Mouse (Mus musculus) liver, embryonic 13.5 days (tissue): Measurements from ENCODE around the gene Bcl11b. TPM values are rescaled to one million over a fixed set of nuclear protein-coding genes. Genes with fewer than 3 reads are reported as not detected.
A peak's percentile ranks its signal among the peaks of the same experiment; 100 is the strongest.

Experiments used
- ATAC-seq: fragments of 200-750 bp; cut with Nextera tagmentation; 2 replicates; pipeline ENCODE4 v1.8.0; 2017; ENCODE audit warnings: low read depth, mild to moderate bottlenecking, moderate number of reproducible peaks, moderate library complexity
- DNase-seq: peaks from one replicate; pipeline ENCODE4 v3.0.0; 2022
- H3K27ac ChIP-seq: fragments of 300-500 bp; sonication (generic); 2 replicates; pipeline ENCODE4 v1.5.1; 2015; ENCODE audit warnings: moderate library complexity, mild to moderate bottlenecking, inconsistent platforms
- H3K27me3 ChIP-seq: fragments of 300-500 bp; sonication (generic); 2 replicates; pipeline ENCODE4 v1.6.1; 2015; ENCODE audit warnings: mild to moderate bottlenecking, inconsistent platforms
- H3K36me3 ChIP-seq: fragments of 300-500 bp; sonication (generic); 2 replicates; pipeline ENCODE4 v1.6.1; 2015; ENCODE audit warnings: mild to moderate bottlenecking, inconsistent platforms
- H3K4me1 ChIP-seq: fragments of 300-500 bp; sonication (generic); replicated peaks from 2 replicates; pipeline ENCODE4 v1.6.1; 2015; ENCODE audit warnings: inconsistent platforms
- H3K4me2 ChIP-seq: fragments of 300-500 bp; sonication (generic); 2 replicates; pipeline ENCODE4 v1.6.1; 2015; ENCODE audit warnings: inconsistent platforms, mild to moderate bottlenecking, moderate library complexity
- H3K4me3 ChIP-seq: fragments of 300-500 bp; sonication (generic); replicated peaks from 2 replicates; pipeline ENCODE4 v1.5.1; 2015; ENCODE audit warnings: mild to moderate bottlenecking, inconsistent platforms
- H3K9ac ChIP-seq: fragments of 300-500 bp; sonication (generic); 2 replicates; pipeline ENCODE4 v1.6.1; 2015; ENCODE audit warnings: mild to moderate bottlenecking, inconsistent platforms
- H3K9me3 ChIP-seq: fragments of 300-500 bp; sonication (generic); replicated peaks from 2 replicates; pipeline ENCODE4 v1.6.1; 2016; ENCODE audit warnings: inconsistent platforms
- WGBS: fragments of 180-500 bp; shearing (Covaris S2); methylation state at CpG from one replicate; pipeline ENCODE4 v1.1.7; 2015; ENCODE audit not compliant: insufficient replicate concordance; 5-methylcytosine and 5-hydroxymethylcytosine counted together
- polyA plus RNA-seq: library from polyadenylated mRNA; unstranded; fragments of >200 nt; fragmentation: Nextera tagmentation; extraction: Ambion mirVana; gene quantifications from 2 replicates; pipeline ENCODE4 v1.2.1, GENCODE M21; 2015

The Bcl11b gene
- polyA plus RNA-seq, 1 experiment from 2014 or later = 0.08 TPM

DNA sequence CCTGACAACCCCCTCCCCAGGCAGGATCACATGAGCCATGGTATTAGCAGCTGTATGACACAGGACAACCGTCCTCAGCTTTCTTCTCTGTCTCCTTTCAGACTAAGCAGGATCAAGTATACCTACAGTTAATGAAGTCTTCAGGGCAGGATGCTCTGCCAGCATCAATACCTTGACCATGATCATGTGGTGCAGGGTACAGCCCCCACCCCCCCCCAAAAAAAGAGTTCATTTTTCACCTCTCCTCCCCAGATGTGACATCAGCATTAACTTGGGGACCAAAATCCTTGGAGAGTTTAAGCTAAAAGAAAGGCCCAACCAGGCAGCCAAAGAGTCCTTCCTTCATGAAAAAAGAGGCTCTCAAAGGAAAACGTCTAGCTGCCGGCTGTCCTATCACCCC lies 6.2 kb downstream of the Bcl11b start:
- Histone ChIP-seq H3K9me3 (no peaks in the 10 kb centered on the region), H3K27ac (no peak overlapping the region), H3K4me2 (no peak overlapping the region), H3K36me3 (no peaks in the 10 kb centered on the region), H3K4me3 (no peak overlapping the region), H3K27me3 (peaks cover 55% of the 10 kb centered on the region), H3K9ac (no peak overlapping the region), H3K4me1 (0 out of 2 replicates have a peak, but pooled peaks cover 2% of the 10 kb centered on the region)
- WGBS = 36% methylated on average over 3 of the region's 3 CpGs
- DNase-seq (no peak), ATAC-seq (no peak)

DNA sequence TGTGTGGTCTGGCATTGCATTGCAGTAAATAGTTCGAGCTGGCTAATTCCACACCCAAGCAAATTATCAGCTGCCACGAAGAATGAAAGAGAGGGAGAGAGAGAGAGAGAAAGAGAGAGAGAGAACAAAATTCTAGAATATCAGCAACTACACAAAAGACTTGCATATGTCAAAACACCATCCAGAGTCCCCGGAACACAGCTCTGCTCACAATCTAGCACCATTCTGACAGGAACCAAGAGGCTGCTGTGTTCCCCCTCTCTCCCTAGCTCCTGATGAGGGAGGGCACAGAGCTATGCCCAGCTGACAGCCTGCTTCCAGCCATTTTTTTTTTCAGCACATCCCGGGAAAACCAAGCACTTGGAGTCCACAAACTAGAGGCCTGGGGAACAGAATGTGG lies 6.6 kb downstream of the Bcl11b start:
- Histone ChIP-seq H3K4me1 (no peaks in the 10 kb centered on the region), H3K9me3 (no peaks in the 10 kb centered on the region), H3K4me2 (no peak overlapping the region), H3K4me3 (no peak overlapping the region), H3K9ac (no peak overlapping the region), H3K36me3 (no peaks in the 10 kb centered on the region), H3K27ac (no peak overlapping the region), H3K27me3 (peaks cover 50% of the 10 kb centered on the region)
- DNase-seq (no peak), ATAC-seq (no peak)
- 44% methylated on average over 4 of the region's 4 CpGs for WGBS

DNA sequence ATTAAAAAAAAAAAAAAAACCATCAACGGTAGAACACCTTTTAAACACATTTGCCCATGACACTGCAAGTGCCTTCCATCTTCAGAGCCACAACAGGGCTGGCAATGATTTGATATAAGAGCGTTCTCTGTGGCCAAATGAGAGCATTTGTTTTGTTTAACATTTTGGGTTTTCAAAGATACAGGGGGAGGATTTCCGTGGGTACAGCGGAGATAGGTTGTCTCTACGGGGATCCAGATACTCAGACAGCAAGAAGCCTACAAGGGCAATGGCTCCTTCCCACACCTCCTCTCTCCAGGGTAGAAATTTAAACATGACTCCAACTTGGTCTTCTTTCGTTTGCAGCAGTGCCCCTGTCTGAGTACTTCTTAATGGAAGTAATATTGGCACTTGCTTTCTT lies 7.2 kb downstream of the Bcl11b start:
- ATAC-seq (no peak), DNase-seq (no peak)
- H3K4me1 ChIP-seq = no peaks in the 10 kb centered on the region

DNA sequence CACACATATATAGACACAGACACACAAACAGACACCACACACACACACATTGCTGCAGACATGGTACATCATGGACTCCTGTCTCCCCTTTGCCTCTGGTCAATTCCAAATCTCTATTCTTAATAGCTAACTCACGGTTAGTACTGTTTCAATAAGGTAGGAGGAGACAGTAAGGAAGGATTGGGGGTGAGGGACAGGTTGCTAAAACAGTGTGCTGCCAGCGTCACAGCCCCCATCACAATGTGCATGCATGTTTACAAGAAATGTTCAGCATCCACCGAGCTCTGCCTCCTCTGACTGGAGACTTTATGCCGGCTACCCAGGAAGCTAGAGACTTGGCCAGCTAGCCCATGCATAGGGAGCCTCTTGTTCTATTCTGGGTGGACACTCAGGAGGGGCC lies 9.0 kb downstream of the Bcl11b start:
- 50% methylated on average over 4 of the region's 4 CpGs for WGBS
- no peaks in the 10 kb centered on the region for H3K4me1 ChIP-seq
- ATAC-seq = no peak
- no peaks in the 10 kb centered on the region for H3K9me3 ChIP-seq
- H3K27me3 ChIP-seq = peaks cover 32% of the 10 kb centered on the region
- H3K4me2 ChIP-seq = no peak overlapping the region
- no peak overlapping the region for H3K27ac ChIP-seq
- H3K36me3 ChIP-seq = no peaks in the 10 kb centered on the region
- H3K4me3 ChIP-seq = no peak overlapping the region
- no peak overlapping the region for H3K9ac ChIP-seq
- DNase-seq = no peak

More for the DNA sequence above, 7.2 kb downstream of the Bcl11b start:
- Histone ChIP-seq H3K9ac (no peak overlapping the region), H3K4me3 (no peak overlapping the region), H3K27ac (no peak overlapping the region), H3K36me3 (no peaks in the 10 kb centered on the region), H3K4me2 (no peak overlapping the region), H3K9me3 (no peaks in the 10 kb centered on the region), H3K27me3 (peaks cover 45% of the 10 kb centered on the region)
- 55% methylated on average over 6 of the region's 6 CpGs for WGBS

DNA sequence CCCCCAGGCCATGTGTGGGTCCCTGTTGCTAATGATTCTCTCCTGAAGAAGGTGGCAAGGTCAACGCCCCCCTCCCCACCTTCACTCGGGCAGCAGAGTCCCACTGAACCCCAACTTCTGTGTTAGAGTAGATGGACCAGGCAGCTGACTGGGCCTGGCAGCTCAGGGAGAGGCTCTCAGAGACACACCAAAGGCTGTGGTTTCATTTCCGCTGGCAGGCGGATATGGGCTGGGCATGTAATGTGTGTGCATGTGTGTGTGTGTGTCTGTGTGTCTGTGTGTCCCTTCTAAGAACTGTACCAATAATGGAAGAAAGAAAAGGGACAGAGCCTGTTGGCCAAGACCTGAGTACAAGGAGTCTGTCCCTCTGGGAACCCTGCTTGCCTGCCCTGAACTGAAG lies 10.4 kb downstream of the Bcl11b start:
- DNase-seq (no peak), ATAC-seq (no peak)
- Histone ChIP-seq H3K4me3 (no peak overlapping the region), H3K36me3 (no peaks in the 10 kb centered on the region), H3K9me3 (no peaks in the 10 kb centered on the region), H3K27me3 (peaks cover 18% of the 10 kb centered on the region), H3K4me1 (no peaks in the 10 kb centered on the region), H3K4me2 (no peak overlapping the region), H3K9ac (no peak overlapping the region), H3K27ac (no peak overlapping the region)
- WGBS = 40% methylated on average over 4 of the region's 4 CpGs

DNA sequence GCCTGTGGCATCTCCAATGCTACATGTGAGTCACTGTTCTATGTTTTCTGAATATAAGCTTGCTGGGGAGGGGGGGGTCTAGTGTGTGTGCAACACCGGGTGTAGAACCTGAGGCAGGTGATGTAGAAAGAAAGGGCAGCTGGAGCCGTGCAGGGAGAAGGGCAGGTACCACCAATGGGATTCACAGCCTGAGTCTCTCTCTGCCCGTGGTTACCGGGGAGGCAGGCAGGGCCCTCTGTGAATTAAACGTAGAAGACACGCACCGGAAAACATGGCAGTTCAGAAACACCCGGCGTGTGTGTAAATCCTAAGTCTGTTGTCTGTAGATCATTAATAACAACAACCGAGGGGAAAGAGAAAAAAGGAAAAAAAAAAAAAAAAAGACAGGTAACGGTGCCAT lies 12.2 kb downstream of the Bcl11b start:
- peaks cover 5% of the 10 kb centered on the region; the same call in 1 of the 2 replicates for H3K27me3 ChIP-seq
- H3K9ac ChIP-seq = no peak overlapping the region
- ATAC-seq (no peak), DNase-seq (no peak)
- H3K4me1 ChIP-seq = no peaks in the 10 kb centered on the region
- no peaks in the 10 kb centered on the region for H3K9me3 ChIP-seq
- 70% methylated on average over 11 of the region's 11 CpGs for WGBS
- H3K27ac ChIP-seq = no peak overlapping the region
- H3K4me3 ChIP-seq = no peak overlapping the region
- no peaks in the 10 kb centered on the region for H3K36me3 ChIP-seq
- H3K4me2 ChIP-seq = no peak overlapping the region

DNA sequence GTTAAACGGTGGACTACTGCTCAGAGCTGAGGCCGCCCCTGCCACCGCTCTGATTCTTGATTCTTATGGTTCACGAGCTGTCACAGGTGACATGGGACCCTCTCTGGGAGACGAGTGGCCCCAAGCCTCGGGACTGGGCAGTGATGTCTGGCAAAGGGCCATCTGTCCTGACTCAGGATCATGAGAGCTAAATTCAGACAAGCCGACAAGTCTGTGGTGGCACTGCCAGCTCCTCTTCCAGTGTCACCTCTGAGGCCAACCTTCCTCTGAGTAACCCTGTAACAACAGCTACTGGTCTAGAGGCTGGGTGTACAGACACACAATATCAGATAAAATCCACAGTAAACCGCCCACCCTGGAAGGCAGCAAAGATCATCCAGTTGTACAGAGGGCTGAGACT lies 20.2 kb downstream of the Bcl11b start:
- peaks cover 45% of the 10 kb centered on the region for H3K27me3 ChIP-seq

DNA sequence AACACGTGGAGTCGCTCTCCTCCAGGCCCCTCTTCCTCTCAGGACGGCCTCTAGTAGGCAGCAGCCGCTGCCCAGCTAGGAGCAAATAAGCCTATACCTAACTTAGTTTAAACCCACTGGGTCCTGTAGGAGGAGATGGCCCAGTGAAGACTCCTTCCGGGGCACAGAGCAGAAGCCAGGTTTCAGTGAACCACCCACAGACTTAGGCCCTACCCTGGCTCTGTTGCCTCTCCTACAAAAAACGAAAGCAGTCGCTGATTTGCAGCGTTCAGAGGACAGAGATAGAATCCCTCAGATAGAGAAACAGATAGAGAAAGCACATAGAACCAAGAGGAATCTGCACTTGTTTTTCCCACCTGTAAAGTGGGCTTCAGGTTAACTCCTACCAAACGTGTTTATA lies 21.1 kb downstream of the Bcl11b start:
- ATAC-seq = no peak
- Histone ChIP-seq H3K4me1 (peaks cover 8% of the 10 kb centered on the region; the same call in 1 of the 2 replicates), H3K4me2 (no peak overlapping the region), H3K4me3 (no peak overlapping the region), H3K36me3 (no peaks in the 10 kb centered on the region), H3K27ac (no peak overlapping the region), H3K9me3 (no peaks in the 10 kb centered on the region), H3K27me3 (peaks cover 54% of the 10 kb centered on the region), H3K9ac (no peak overlapping the region)
- WGBS = 64% methylated on average over 9 of the region's 9 CpGs
- DNase-seq = no peak

More for the DNA sequence above, 20.2 kb downstream of the Bcl11b start:
- WGBS = 63% methylated on average over 8 of the region's 8 CpGs
- DNase-seq (no peak), ATAC-seq (no peak)
- Histone ChIP-seq H3K4me3 (no peak overlapping the region), H3K36me3 (no peaks in the 10 kb centered on the region), H3K9ac (no peak overlapping the region), H3K4me1 (peaks cover 8% of the 10 kb centered on the region; the same call in 1 of the 2 replicates), H3K4me2 (no peak overlapping the region), H3K27ac (no peak overlapping the region), H3K9me3 (no peaks in the 10 kb centered on the region)

DNA sequence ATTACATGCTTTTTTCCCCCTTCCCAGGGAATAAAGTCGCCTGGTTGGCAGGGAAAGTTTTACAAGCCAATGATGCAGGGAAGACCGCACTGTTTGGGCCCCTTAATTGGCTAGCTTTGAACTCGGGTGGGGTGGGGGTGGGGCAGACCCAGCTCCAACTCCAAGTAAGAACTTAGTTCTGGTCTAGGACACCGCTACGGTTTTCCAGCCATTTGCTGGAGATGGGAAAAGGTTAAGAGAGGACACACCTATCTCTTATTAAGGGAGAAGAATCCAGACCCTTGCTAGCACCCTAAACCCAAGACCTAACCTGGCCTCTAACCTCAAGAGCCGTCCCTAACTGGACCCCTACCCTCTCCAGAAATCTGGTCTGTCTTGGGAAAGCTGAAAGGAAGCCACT lies 22.2 kb downstream of the Bcl11b start:
- DNase-seq (no peak), ATAC-seq (no peak)
- Histone ChIP-seq H3K4me1 (peaks cover 8% of the 10 kb centered on the region; the same call in 1 of the 2 replicates), H3K36me3 (no peaks in the 10 kb centered on the region), H3K9me3 (no peaks in the 10 kb centered on the region), H3K27me3 (peaks cover 65% of the 10 kb centered on the region), H3K9ac (no peak overlapping the region), H3K4me3 (no peak overlapping the region), H3K27ac (no peak overlapping the region), H3K4me2 (no peak overlapping the region)
- WGBS = 30% methylated on average over 6 of the region's 6 CpGs

DNA sequence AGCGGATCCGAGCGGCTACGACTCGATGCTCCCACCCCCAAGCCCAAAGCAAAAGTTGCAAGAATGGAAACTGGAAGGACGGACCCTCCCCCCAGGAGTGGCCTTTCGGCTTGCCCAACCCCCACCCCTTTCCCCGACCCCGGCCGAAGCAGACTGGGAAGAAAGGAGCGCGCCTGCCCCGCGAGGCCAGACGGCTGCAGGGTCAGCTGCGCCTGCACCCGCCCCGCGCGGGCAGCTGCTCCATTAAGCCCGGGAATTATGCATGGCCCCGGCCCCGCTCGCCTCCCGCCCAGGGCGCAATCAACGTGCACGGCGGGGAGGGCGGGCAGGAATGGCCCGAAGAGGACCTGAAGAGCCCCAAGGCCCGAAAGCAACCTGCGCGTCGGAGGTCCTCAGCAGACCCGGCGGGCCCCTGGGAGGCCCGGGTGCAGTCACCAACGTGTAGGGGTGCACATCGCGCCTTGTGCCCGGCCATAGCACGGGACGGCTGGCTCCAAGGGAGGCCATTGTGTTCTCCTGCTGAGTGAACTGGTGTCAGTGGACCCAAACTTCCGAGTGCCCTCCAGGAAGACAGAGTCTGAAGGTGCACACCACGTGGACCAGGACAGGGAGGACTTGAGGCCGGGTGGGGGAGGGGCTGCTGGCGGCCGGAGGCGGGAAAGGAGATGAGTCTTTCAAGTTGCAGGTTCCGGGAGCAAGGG lies 23.0 kb downstream of the Bcl11b start:
- H3K27me3 ChIP-seq = peaks cover 73% of the 10 kb centered on the region
- peaks cover 8% of the 10 kb centered on the region; the same call in 1 of the 2 replicates for H3K4me1 ChIP-seq
- DNase-seq (no peak), ATAC-seq (no peak)
- 2% methylated on average over 51 of the region's 51 CpGs for WGBS
- peak overlapping the region; percentile 60 for H3K4me2 ChIP-seq
- peak overlapping the region; percentile 29; the same call in 1 of the 2 replicates for H3K9ac ChIP-seq
- peak overlapping the region; percentile 40 for H3K4me3 ChIP-seq
- H3K36me3 ChIP-seq = no peaks in the 10 kb centered on the region
- no peak overlapping the region for H3K27ac ChIP-seq
- no peaks in the 10 kb centered on the region for H3K9me3 ChIP-seq

DNA sequence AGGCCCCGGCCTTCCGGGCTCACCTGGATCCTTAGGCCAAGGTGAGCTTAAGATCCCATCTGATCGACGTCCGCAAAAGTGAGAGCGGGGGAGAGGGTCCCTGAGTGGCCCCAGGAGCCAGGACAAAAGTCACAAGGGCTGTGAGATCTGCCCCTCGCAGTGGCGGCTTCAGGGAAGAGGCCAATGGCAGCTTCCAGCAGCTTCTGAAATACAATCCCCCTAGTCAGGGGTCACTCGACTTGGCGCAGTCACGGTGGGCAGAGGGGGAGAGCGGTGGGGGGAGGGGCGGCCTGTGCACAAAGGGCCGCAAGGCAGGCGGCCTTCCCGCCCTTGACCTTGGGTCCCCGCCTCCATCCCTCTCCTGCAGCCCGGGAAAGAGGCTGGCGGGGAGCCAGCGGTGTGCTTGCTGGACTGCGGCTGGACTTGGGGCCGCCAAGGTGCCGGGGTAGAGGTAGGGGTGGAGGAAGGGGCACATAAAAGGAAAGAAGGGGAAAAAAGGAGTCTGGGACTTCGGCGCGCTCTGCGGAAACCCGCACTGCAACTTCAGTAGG lies 23.6 kb downstream of the Bcl11b start:
- no peak overlapping the region for H3K27ac ChIP-seq
- H3K9ac ChIP-seq = no peak overlapping the region
- no peaks in the 10 kb centered on the region for H3K9me3 ChIP-seq
- peaks cover 78% of the 10 kb centered on the region for H3K27me3 ChIP-seq
- H3K36me3 ChIP-seq = no peaks in the 10 kb centered on the region
- H3K4me1 ChIP-seq = peaks cover 8% of the 10 kb centered on the region; the same call in 1 of the 2 replicates
- peak overlapping the region; percentile 60 for H3K4me2 ChIP-seq
- DNase-seq = no peak
- peak overlapping the region; percentile 40 for H3K4me3 ChIP-seq
- ATAC-seq = no peak
- 4% methylated on average over 26 of the region's 28 CpGs for WGBS
